Mouse (Mus musculus) forebrain, embryonic 12.5 days (tissue): ENCODE measurements around the gene Hmox1. TPM values are rescaled to one million over a fixed set of nuclear protein-coding genes. Genes with fewer than 3 reads are reported as not detected.

Source experiments
- ATAC-seq: fragments of 200-750 bp; cut with Nextera tagmentation; 2 replicates; pipeline ENCODE4 v1.8.0; 2017; ENCODE audit warnings: moderate TSS enrichment; ENCODE audit not compliant: low FRiP score
- H3K27ac ChIP-seq: fragments of 300-500 bp; sonication (generic); 2 replicates; pipeline ENCODE4 v1.5.1; 2016; ENCODE audit warnings: mild to moderate bottlenecking
- H3K27me3 ChIP-seq: fragments of 300-500 bp; sonication (generic); 2 replicates; pipeline ENCODE4 v1.6.1; 2016; ENCODE audit warnings: mild to moderate bottlenecking
- H3K36me3 ChIP-seq: fragments of 300-500 bp; sonication (generic); replicated peaks from 2 replicates; pipeline ENCODE4 v1.6.1; 2016; ENCODE audit warnings: mild to moderate bottlenecking
- H3K4me1 ChIP-seq: fragments of 300-500 bp; sonication (generic); 2 replicates; pipeline ENCODE4 v1.6.1; 2016
- H3K4me2 ChIP-seq: fragments of 300-500 bp; sonication (generic); 2 replicates; pipeline ENCODE4 v1.6.1; 2016; ENCODE audit warnings: mild to moderate bottlenecking, moderate library complexity
- H3K4me3 ChIP-seq: fragments of 300-500 bp; sonication (generic); replicated peaks from 2 replicates; pipeline ENCODE4 v1.5.1; 2016; ENCODE audit warnings: mild to moderate bottlenecking
- H3K9ac ChIP-seq: fragments of 300-500 bp; sonication (generic); 2 replicates; pipeline ENCODE4 v1.6.1; 2016; ENCODE audit warnings: mild to moderate bottlenecking
- H3K9me3 ChIP-seq: fragments of 300-500 bp; sonication (generic); 2 replicates; pipeline ENCODE4 v1.6.1; 2016
- WGBS: fragments of 180-500 bp; shearing (Covaris S2); methylation state at CpG from one replicate; pipeline ENCODE4 v1.1.7; 2016; 5-methylcytosine and 5-hydroxymethylcytosine counted together
- polyA plus RNA-seq: library from polyadenylated mRNA; unstranded; fragments of >200 nt; fragmentation: Nextera tagmentation; extraction: Ambion mirVana; gene quantifications from 2 replicates; pipeline ENCODE4 v1.2.1, GENCODE M21; 2016

Hmox1 gene
- polyA plus RNA-seq, 1 experiment from 2014 or later = 13.2 TPM

DNA sequence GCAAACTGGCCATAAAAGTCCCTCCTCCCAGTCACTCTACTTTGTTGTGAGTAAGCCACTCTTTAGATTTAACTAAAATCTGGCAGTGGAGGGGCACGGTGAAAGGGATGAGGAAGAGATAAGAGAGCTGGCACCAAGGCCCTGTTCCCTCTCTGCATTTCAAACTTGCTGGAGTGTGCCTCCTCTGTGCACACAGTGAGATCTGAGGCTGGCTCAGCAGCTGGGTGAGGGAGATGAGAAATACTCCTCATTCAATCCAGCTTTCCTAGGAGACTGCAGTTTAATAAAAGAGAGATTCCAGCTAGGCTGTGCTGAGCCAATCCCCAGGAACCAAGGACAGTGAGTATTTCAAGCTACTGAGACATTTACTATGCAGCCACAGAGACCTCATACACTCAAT is 42.3 kb downstream of the Hmox1 start:
- 71% methylated on average over 1 of the region's 1 CpGs for WGBS
- Histone ChIP-seq H3K9me3 (no peaks in the 10 kb centered on the region), H3K9ac (no peak overlapping the region), H3K27ac (no peak overlapping the region), H3K4me3 (no peak overlapping the region), H3K4me2 (no peak overlapping the region), H3K4me1 (no peaks in the 10 kb centered on the region; the same call in 1 of the 2 replicates), H3K27me3 (no peaks in the 10 kb centered on the region), H3K36me3 (no peaks in the 10 kb centered on the region; the same call in 1 of the 2 replicates)
- no peak for ATAC-seq

- no peaks in the 10 kb centered on the region; the same call in 1 of the 2 replicates for H3K36me3 ChIP-seq
- H3K4me3 ChIP-seq = no peak overlapping the region
- WGBS = 89% methylated on average over 2 of the region's 2 CpGs
- ATAC-seq = no peak
- H3K9me3 ChIP-seq = no peaks in the 10 kb centered on the region
- H3K9ac ChIP-seq = no peak overlapping the region
- H3K27me3 ChIP-seq = no peaks in the 10 kb centered on the region
- H3K27ac ChIP-seq = no peak overlapping the region
- H3K4me2 ChIP-seq = no peak overlapping the region
- no peaks in the 10 kb centered on the region; the same call in 1 of the 2 replicates for H3K4me1 ChIP-seq
Measured at GRCm38 (mm10) chr8:75136256-75136655, 42.8 kb downstream of the Hmox1 start.

GRCm38 (mm10) chr8:75137536-75137935 is 44.1 kb downstream of the Hmox1 start:
- Histone ChIP-seq H3K36me3 (no peaks in the 10 kb centered on the region), H3K4me2 (no peak overlapping the region), H3K9ac (no peak overlapping the region), H3K9me3 (no peaks in the 10 kb centered on the region), H3K4me1 (no peaks in the 10 kb centered on the region; the same call in 1 of the 2 replicates), H3K27ac (no peak overlapping the region), H3K27me3 (no peaks in the 10 kb centered on the region), H3K4me3 (no peak overlapping the region)
- ATAC-seq = no peak
- 56% methylated on average over 3 of the region's 3 CpGs for WGBS

Other genes starting within 250 kb of the Hmox1 start
- gene Isx, start 220.4 kb upstream of the Hmox1 start, polyA plus RNA-seq = not detected in 2 replicates
- gene Hmgxb4, start 100.3 kb upstream of the Hmox1 start, polyA plus RNA-seq = 48.1 and 49.8 TPM in 2 replicates
- 21.9 and 23.0 TPM in 2 replicates for gene Tom1, start 59.9 kb upstream of the Hmox1 start, polyA plus RNA-seq
- gene Mcm5, start 15.9 kb downstream of the Hmox1 start, polyA plus RNA-seq = 189 and 190 TPM in 2 replicates
- 0.13 and 0.14 TPM in 2 replicates for gene Rasd2, start 120.3 kb downstream of the Hmox1 start, polyA plus RNA-seq